Mouse (Mus musculus): ENCODE measurements around the gene Rasgef1b. TPM values are rescaled to one million over a fixed set of nuclear protein-coding genes. Genes with fewer than 3 reads are reported as not detected.
A peak's percentile ranks its signal among the peaks of the same experiment; 100 is the strongest.

Gene Rasgef1b
- polyA plus RNA-seq, 1 experiment from 2014 or later, result 28.6 TPM

DNA sequence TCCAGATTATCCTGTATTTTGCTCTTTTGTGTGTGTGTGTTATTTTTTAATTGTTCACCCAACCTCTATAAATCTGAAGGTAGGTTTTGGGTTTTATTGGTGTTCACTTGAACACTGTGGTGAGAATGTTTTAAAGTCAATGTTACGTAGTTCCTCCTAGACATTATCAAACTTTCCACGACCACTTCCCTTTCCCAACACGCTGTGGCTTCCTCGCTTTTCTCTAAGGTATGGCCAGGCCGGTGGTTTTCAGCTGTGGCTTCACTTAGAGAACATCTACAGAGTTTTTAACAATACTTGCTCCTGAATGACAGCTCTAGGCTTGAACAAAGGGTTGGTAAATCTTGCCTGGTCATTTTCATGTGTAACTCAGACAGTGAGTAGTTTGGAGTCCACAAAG, 461.5 kb downstream of the Rasgef1b start:
- Histone ChIP-seq H3K4me2 (no peak overlapping the region), H3K9me3 (ENCODE audit: control insufficient read depth, low read length) (no peaks in the 10 kb centered on the region), H3K9ac (ENCODE audit: low read length) (no peak overlapping the region), H3K4me3 (ENCODE audit: low read depth, low read length) (no peak overlapping the region), H3K4me1 (ENCODE audit: control insufficient read depth, insufficient read depth, low read length) (no peaks in the 10 kb centered on the region), H3K36me3 (ENCODE audit: control insufficient read depth, insufficient read depth, low read length) (no peaks in the 10 kb centered on the region), H3K27ac (ENCODE audit: low read depth, low read length) (no peak overlapping the region), H3K27me3 (ENCODE audit: control insufficient read depth, insufficient read depth, low read length) (no peaks in the 10 kb centered on the region)
- WGBS, result 90% methylated on average over 5 of the region's 5 CpGs
- no peak for ATAC-seq (ENCODE audit: low FRiP score)
- no peak for DNase-seq (ENCODE audit: low spot score, missing footprints)

DNA sequence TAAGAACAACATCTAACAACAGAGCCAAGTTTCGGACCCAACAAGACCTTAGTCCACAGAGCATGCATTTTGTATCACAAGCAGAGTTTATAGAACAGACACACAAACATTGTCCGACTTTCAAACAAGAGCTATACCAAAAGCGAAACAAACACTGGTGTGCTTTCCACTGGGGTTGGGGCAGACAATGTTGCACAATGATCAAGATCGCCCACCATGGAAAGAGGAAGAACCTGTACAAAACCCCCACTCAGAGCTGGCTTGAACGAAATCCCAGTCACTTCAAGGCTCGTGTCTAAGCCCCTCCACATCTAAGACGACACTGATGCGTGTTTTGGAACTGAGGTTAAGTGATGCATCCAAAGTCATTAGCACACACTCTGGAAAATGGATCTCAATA, 462.6 kb downstream of the Rasgef1b start:
- no peaks in the 10 kb centered on the region for H3K9me3 ChIP-seq (ENCODE audit: control insufficient read depth, low read length)
- H3K4me1 ChIP-seq (ENCODE audit: control insufficient read depth, insufficient read depth, low read length), result no peaks in the 10 kb centered on the region
- H3K36me3 ChIP-seq (ENCODE audit: control insufficient read depth, insufficient read depth, low read length), result no peaks in the 10 kb centered on the region
- no peak for DNase-seq (ENCODE audit: low spot score, missing footprints)
- WGBS, result 89% methylated on average over 8 of the region's 8 CpGs
- no peak for ATAC-seq (ENCODE audit: low FRiP score)
- H3K4me3 ChIP-seq (ENCODE audit: low read depth, low read length), result no peak overlapping the region
- H3K27me3 ChIP-seq (ENCODE audit: control insufficient read depth, insufficient read depth, low read length), result no peaks in the 10 kb centered on the region
- H3K9ac ChIP-seq (ENCODE audit: low read length), result no peak overlapping the region
- no peak overlapping the region for H3K4me2 ChIP-seq
- no peak overlapping the region for H3K27ac ChIP-seq (ENCODE audit: low read depth, low read length)

DNA sequence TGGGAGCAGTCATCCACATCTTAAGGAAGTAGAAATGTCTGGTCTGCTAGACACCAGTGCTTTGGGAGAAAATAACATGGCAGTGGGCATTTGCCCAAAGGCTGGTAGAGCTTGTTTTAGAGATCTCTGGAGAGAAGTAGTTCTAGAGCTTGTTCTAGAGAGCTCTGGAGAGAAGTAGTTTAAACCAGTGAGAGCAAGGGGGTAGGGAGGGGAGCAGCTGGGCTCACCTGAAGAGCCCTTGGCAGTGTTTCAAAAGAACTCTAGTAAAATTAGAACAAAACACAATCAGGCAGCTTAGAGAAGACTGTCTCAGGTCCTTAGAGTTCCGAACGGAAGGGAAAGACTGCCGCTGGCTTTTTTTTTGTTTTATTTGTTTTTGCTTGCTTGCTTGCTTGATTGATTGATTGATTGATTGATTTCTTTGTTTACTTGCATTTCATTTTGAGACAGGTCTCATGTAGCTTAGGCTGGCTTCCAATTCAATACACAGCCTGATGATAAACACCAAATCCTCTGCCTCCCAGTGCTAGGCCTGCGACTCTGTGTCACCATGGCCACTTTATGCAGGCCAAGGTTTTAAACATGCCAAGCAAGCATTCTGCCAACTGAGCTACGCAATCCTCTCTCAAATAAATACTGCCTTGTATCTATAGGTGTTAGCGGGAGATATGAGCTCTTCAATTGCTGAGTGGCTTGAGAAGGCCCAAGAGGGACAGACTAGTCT, 466.5 kb downstream of the Rasgef1b start:
- no peaks in the 10 kb centered on the region for H3K4me1 ChIP-seq (ENCODE audit: control insufficient read depth, insufficient read depth, low read length)
- no peaks in the 10 kb centered on the region for H3K36me3 ChIP-seq (ENCODE audit: control insufficient read depth, insufficient read depth, low read length)
- H3K4me3 ChIP-seq (ENCODE audit: low read depth, low read length), result no peak overlapping the region
- H3K4me2 ChIP-seq, result no peak overlapping the region
- no peaks in the 10 kb centered on the region for H3K27me3 ChIP-seq (ENCODE audit: control insufficient read depth, insufficient read depth, low read length)
- no peak overlapping the region for H3K27ac ChIP-seq (ENCODE audit: low read depth, low read length)
- no peaks in the 10 kb centered on the region for H3K9me3 ChIP-seq (ENCODE audit: control insufficient read depth, low read length)
- 87% methylated on average over 6 of the region's 6 CpGs for WGBS
- no peak for ATAC-seq (ENCODE audit: low FRiP score)
- H3K9ac ChIP-seq (ENCODE audit: low read length), result no peak overlapping the region
- no peak for DNase-seq (ENCODE audit: low spot score, missing footprints)

DNA sequence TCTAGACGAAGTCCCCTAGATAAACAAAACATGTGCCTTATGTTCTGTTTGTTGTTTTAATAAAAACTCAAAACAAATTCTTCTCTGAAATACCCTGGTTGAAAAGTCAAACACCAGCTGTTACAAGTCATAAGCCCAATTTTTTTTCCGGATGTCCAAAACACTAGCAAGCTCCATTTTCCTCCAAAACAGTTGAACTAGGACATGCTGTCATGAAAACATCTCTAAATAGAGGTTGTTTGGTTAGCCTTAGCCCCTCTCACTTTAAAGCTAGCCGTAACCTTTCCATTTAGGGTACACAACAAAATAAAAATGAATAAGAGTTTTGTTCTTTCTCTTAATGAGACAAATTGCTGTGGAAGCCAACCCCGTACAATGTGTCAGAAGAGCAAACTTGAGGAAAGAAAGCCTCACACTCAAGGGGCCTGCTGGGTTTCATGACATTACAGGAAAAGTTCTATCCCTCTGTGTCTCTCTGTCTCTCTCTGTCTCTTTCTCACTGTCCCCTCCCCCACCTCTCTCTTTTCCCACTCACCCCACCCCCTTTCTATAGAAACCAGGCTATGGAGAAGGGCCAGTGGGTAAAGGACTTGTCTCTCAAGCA, 467.6 kb downstream of the Rasgef1b start:
- Histone ChIP-seq H3K9ac (ENCODE audit: low read length) (no peak overlapping the region), H3K9me3 (ENCODE audit: control insufficient read depth, low read length) (no peaks in the 10 kb centered on the region), H3K27me3 (ENCODE audit: control insufficient read depth, insufficient read depth, low read length) (no peaks in the 10 kb centered on the region), H3K4me2 (no peak overlapping the region), H3K4me3 (ENCODE audit: low read depth, low read length) (no peak overlapping the region), H3K27ac (ENCODE audit: low read depth, low read length) (no peak overlapping the region), H3K4me1 (ENCODE audit: control insufficient read depth, insufficient read depth, low read length) (no peaks in the 10 kb centered on the region), H3K36me3 (ENCODE audit: control insufficient read depth, insufficient read depth, low read length) (no peaks in the 10 kb centered on the region)
- DNase-seq (ENCODE audit: low spot score, missing footprints) (no peak), ATAC-seq (ENCODE audit: low FRiP score) (no peak)
- 84% methylated on average over 4 of the region's 4 CpGs for WGBS

- H3K4me1 ChIP-seq (ENCODE audit: control insufficient read depth, insufficient read depth, low read length), result no peaks in the 10 kb centered on the region
- H3K27me3 ChIP-seq (ENCODE audit: control insufficient read depth, insufficient read depth, low read length), result peaks cover 11% of the 10 kb centered on the region
- no peaks in the 10 kb centered on the region for H3K9me3 ChIP-seq (ENCODE audit: control insufficient read depth, low read length)
- H3K27ac ChIP-seq (ENCODE audit: low read depth, low read length), result no peak overlapping the region
- ATAC-seq (ENCODE audit: low FRiP score) (no peak), DNase-seq (ENCODE audit: low spot score, missing footprints) (no peak)
- H3K4me2 ChIP-seq, result no peak overlapping the region
- 81% methylated on average over 4 of the region's 4 CpGs for WGBS
- no peaks in the 10 kb centered on the region for H3K36me3 ChIP-seq (ENCODE audit: control insufficient read depth, insufficient read depth, low read length)
- no peak overlapping the region for H3K4me3 ChIP-seq (ENCODE audit: low read depth, low read length)
- no peak overlapping the region for H3K9ac ChIP-seq (ENCODE audit: low read length)
These were observed 470.8 kb downstream of the Rasgef1b start for GRCm38 (mm10) chr5:99258003-99258500.

- peak; percentile 96 for ATAC-seq (ENCODE audit: low FRiP score)
- Histone ChIP-seq H3K4me2 (peak overlapping the region; percentile 82), H3K36me3 (ENCODE audit: control insufficient read depth, insufficient read depth, low read length) (no peaks in the 10 kb centered on the region), H3K9ac (ENCODE audit: low read length) (peak overlapping the region; percentile 68), H3K9me3 (ENCODE audit: control insufficient read depth, low read length) (no peaks in the 10 kb centered on the region), H3K27me3 (ENCODE audit: control insufficient read depth, insufficient read depth, low read length) (peaks cover 31% of the 10 kb centered on the region), H3K4me1 (ENCODE audit: control insufficient read depth, insufficient read depth, low read length) (peaks cover 17% of the 10 kb centered on the region), H3K4me3 (ENCODE audit: low read depth, low read length) (peak overlapping the region; percentile 68), H3K27ac (ENCODE audit: low read depth, low read length) (no peak overlapping the region)
- peak; percentile 100 for DNase-seq (ENCODE audit: low spot score, missing footprints)
- under 1% methylated on average over 77 of the region's 78 CpGs for WGBS
These were observed 476.4 kb downstream of the Rasgef1b start for GRCm38 (mm10) chr5:99252203-99253135.

DNA sequence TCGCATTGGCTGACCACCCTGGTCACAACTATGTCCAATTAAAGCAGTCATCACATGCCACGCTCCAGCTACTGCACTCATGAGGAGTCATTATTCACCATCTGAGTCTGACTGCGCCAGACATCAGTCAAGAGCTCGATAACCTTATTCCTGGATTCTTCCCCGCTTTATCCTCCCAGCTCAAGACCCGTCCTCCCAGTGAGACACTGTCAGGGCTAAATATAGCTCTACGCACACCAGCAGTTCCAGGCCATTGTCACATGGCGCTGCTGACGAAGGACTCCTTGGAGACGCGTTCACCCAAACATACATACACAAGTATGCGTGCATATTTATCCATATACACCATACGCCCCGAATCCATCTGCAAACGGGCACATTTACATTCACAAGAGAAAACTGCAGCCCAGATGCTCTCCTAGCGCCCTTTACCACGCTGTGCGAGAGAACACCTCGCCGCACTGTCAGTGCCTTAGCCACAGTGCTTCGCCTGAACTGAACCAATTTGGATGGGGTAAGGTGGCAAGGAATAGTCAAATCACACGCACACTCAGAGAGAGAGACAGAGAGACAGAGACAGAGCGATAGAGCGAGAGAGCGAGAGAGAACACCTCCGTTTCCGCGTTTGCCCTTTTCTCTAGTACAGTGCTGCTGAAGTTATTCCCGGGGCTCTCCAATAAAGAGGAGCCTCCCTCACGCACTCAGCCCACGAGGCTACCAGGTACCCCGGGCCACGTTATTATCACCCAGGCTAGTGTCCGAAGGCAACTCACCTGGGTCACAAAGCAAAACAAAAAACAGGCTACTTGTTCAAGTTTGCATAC, 477.3 kb downstream of the Rasgef1b start:
- peak; percentile 3; the same call in 1 of the 2 replicates for ATAC-seq (ENCODE audit: low FRiP score)
- H3K4me3 ChIP-seq (ENCODE audit: low read depth, low read length), result peak overlapping the region; percentile 68
- H3K9ac ChIP-seq (ENCODE audit: low read length), result peak overlapping the region; percentile 68
- no peaks in the 10 kb centered on the region for H3K9me3 ChIP-seq (ENCODE audit: control insufficient read depth, low read length)
- H3K4me2 ChIP-seq, result peak overlapping the region; percentile 82
- peak; percentile 94 for DNase-seq (ENCODE audit: low spot score, missing footprints)
- H3K27me3 ChIP-seq (ENCODE audit: control insufficient read depth, insufficient read depth, low read length), result peaks cover 31% of the 10 kb centered on the region
- H3K4me1 ChIP-seq (ENCODE audit: control insufficient read depth, insufficient read depth, low read length), result peaks cover 23% of the 10 kb centered on the region
- H3K36me3 ChIP-seq (ENCODE audit: control insufficient read depth, insufficient read depth, low read length), result no peaks in the 10 kb centered on the region
- no peak overlapping the region for H3K27ac ChIP-seq (ENCODE audit: low read depth, low read length)
- 5% methylated on average over 34 of the region's 34 CpGs for WGBS

- H3K9me3 ChIP-seq (ENCODE audit: control insufficient read depth, low read length), result no peaks in the 10 kb centered on the region
- no peak overlapping the region for H3K27ac ChIP-seq (ENCODE audit: low read depth, low read length)
- peaks cover 31% of the 10 kb centered on the region for H3K27me3 ChIP-seq (ENCODE audit: control insufficient read depth, insufficient read depth, low read length)
- ATAC-seq (ENCODE audit: low FRiP score) (no peak), DNase-seq (ENCODE audit: low spot score, missing footprints) (peak; percentile 86)
- no peaks in the 10 kb centered on the region for H3K36me3 ChIP-seq (ENCODE audit: control insufficient read depth, insufficient read depth, low read length)
- H3K4me1 ChIP-seq (ENCODE audit: control insufficient read depth, insufficient read depth, low read length), result peaks cover 30% of the 10 kb centered on the region
- H3K4me2 ChIP-seq, result peak overlapping the region; percentile 82
- 30% methylated on average over 5 of the region's 5 CpGs for WGBS
- H3K9ac ChIP-seq (ENCODE audit: low read length), result peak overlapping the region; percentile 36; the same call in 1 of the 2 replicates
- H3K4me3 ChIP-seq (ENCODE audit: low read depth, low read length), result peak overlapping the region; percentile 68
These were observed 478.0 kb downstream of the Rasgef1b start for GRCm38 (mm10) chr5:99250820-99251219.

Data from midbrain, embryonic 11.5 days (tissue).